ENCODE assay signal across 18 mouse cellular contexts in genomic region chr5:65428321-65428720, GRCm38 (mm10). TPM values are rescaled to one million over a fixed set of nuclear protein-coding genes. Genes with fewer than 3 reads are reported as not detected.
DNase-seq lines count a peak whose midpoint lies in the region; ATAC-seq and TF ChIP-seq lines count a peak whose summit lies in the region.
"Had no signal": no experiment of that assay in that cellular context is flagged by ENCODE, and none has a peak within 500 bp of the region (broad histone marks: within the 10 kb centered on the region; RNA-seq: fewer than 3 reads in every experiment).

No protein-coding gene starts in this region.

- peaks cover 6% of the 10 kb centered on the region; the same call in 1 of the 2 replicates for H3K4me1 ChIP-seq in forebrain, embryonic 10.5 days
- H3K4me1 ChIP-seq in forebrain, embryonic 11.5 days (replicated peaks; ENCODE audit: control insufficient read depth, insufficient read depth, low read length), result no peaks in the 10 kb centered on the region
- H3K4me1 ChIP-seq in stomach, postnatal 0 days (replicated peaks; ENCODE audit: control insufficient read depth, insufficient read depth), result no peaks in the 10 kb centered on the region; the same call in 1 of the 2 replicates

- H3K9me3 ChIP-seq in forebrain, embryonic 10.5 days, result no peaks in the 10 kb centered on the region
- H3K9me3 ChIP-seq in forebrain, embryonic 11.5 days (ENCODE audit: control insufficient read depth, low read length), result no peaks in the 10 kb centered on the region
- no peaks in the 10 kb centered on the region for H3K9me3 ChIP-seq in stomach, postnatal 0 days (ENCODE audit: control insufficient read depth, low read length)
- H3K9me3 ChIP-seq: heart, embryonic 10.5 days; liver, embryonic 15.5 days; megakaryocyte, embryonic 14.5 days; neural tube, embryonic 15.5 days had no signal

- no peak overlapping the region for H3K9ac ChIP-seq in forebrain, embryonic 11.5 days (ENCODE audit: low read length)
- H3K9ac ChIP-seq in stomach, postnatal 0 days (ENCODE audit: low read length), result no peak overlapping the region
- H3K9ac ChIP-seq: forebrain, postnatal 0 days; liver, embryonic 15.5 days; neural tube, embryonic 15.5 days had no signal

- no peak overlapping the region for H3K4me3 ChIP-seq in forebrain, embryonic 10.5 days
- H3K4me3 ChIP-seq in forebrain, embryonic 11.5 days (ENCODE audit: low read depth, low read length), result no peak overlapping the region
- no peak overlapping the region for H3K4me3 ChIP-seq in stomach, postnatal 0 days (ENCODE audit: low read depth, low read length)
- H3K4me3 ChIP-seq: heart, embryonic 10.5 days; liver, embryonic 15.5 days; megakaryocyte, embryonic 14.5 days; neural tube, embryonic 15.5 days had no signal

- no peak for ATAC-seq in forebrain, embryonic 11.5 days (replicated peaks; ENCODE audit: low FRiP score)
- ATAC-seq in stomach, postnatal 0 days (ENCODE audit: low FRiP score, low TSS enrichment), result peak; percentile 71
- ATAC-seq: activated CD4-positive, CD25-positive, alpha-beta regulatory T cell, adult 4 months; forebrain, postnatal 0 days had no signal

- no peak for TF ChIP-seq CTCF in stomach, postnatal 0 days (IDR thresholded peaks at IDR 0.05; ENCODE audit: low read depth)

- DNase-seq in forebrain, embryonic 10.5 days (ENCODE audit: extremely low spot score, low spot score), result no peak
- no peak for DNase-seq in forebrain, embryonic 11.5 days (ENCODE audit: low spot score)
- DNase-seq in retina, postnatal 1 day, result peak; percentile 12
- DNase-seq in retina, embryonic 14.5 days (ENCODE audit: low spot score), result no peak
- peak; percentile 47 to 58 for DNase-seq in kidney, postnatal 36 days
- peak; percentile 65 for DNase-seq in stomach, postnatal 0 days (ENCODE audit: low spot score)
- DNase-seq in frontal cortex, postnatal 10 days (ENCODE audit: low spot score in 2 of 2), result no peak
- no peak for DNase-seq in embryo, embryonic 10.5 days (ENCODE audit: low spot score)
- DNase-seq: forebrain, postnatal 0 days; gastrocnemius, postnatal 14 days; layer of hippocampus, postnatal 36 days; left cerebral cortex, postnatal 4 days; thymus, postnatal 14 days had no signal

- no peaks in the 10 kb centered on the region for H3K27me3 ChIP-seq in forebrain, embryonic 10.5 days (ENCODE audit: poor library complexity, severe bottlenecking)
- no peaks in the 10 kb centered on the region for H3K27me3 ChIP-seq in forebrain, embryonic 11.5 days (ENCODE audit: control insufficient read depth, insufficient read depth, low read length)
- no peaks in the 10 kb centered on the region for H3K27me3 ChIP-seq in stomach, postnatal 0 days (ENCODE audit: control insufficient read depth, insufficient read depth, low read length)
- H3K27me3 ChIP-seq: liver, embryonic 15.5 days; megakaryocyte, embryonic 14.5 days; neural tube, embryonic 15.5 days had no signal

- H3K36me3 ChIP-seq in forebrain, embryonic 10.5 days (replicated peaks), result peaks cover 37% of the 10 kb centered on the region
- no peaks in the 10 kb centered on the region for H3K36me3 ChIP-seq in forebrain, embryonic 11.5 days (ENCODE audit: control insufficient read depth, insufficient read depth, low read length)
- H3K36me3 ChIP-seq in stomach, postnatal 0 days (ENCODE audit: control insufficient read depth, insufficient read depth, low read length), result no peaks in the 10 kb centered on the region

- 0 out of 2 replicates have a peak overlapping the region, but pooled peaks have one; percentile 12 for H3K27ac ChIP-seq in forebrain, embryonic 10.5 days
- H3K27ac ChIP-seq in forebrain, embryonic 11.5 days (ENCODE audit: low read depth, low read length), result no peak overlapping the region
- peak overlapping the region; percentile 88 for H3K27ac ChIP-seq in stomach, postnatal 0 days (replicated peaks)
- H3K27ac ChIP-seq: heart, embryonic 10.5 days; liver, embryonic 15.5 days; neural tube, embryonic 15.5 days had no signal

- no peak for TF ChIP-seq EP300 in stomach, postnatal 0 days (optimal IDR thresholded peaks at IDR 0.05)

- WGBS in forebrain, embryonic 10.5 days, result 35% methylated on average over 4 of the region's 4 CpGs
- WGBS in forebrain, embryonic 11.5 days, result 36% methylated on average over 4 of the region's 4 CpGs
- WGBS in stomach, postnatal 0 days, result 29% methylated on average over 4 of the region's 4 CpGs

- no peak overlapping the region for H3K4me2 ChIP-seq in forebrain, embryonic 11.5 days (ENCODE audit: low read depth, low read length, severe bottlenecking)
- 0 out of 2 replicates have a peak overlapping the region, but pooled peaks have one; percentile 3 for H3K4me2 ChIP-seq in stomach, postnatal 0 days (replicated peaks; ENCODE audit: low read depth)
- H3K4me2 ChIP-seq: liver, embryonic 15.5 days; neural tube, embryonic 15.5 days had no signal

RNA-seq across cellular contexts. Expression of gene Ugdh, which starts 7.4 kb away (rescaled TPM):
- polyA plus RNA-seq in forebrain, embryonic 10.5 days (2016; fragmentation: Nextera tagmentation; extraction: Ambion mirVana), result 62.9 and 64.5 TPM in 2 replicates
- 68.6 and 69.0 TPM in 2 replicates for polyA plus RNA-seq in forebrain, embryonic 11.5 days (2014; fragmentation: Nextera tagmentation; extraction: Ambion mirVana)
- polyA plus RNA-seq in stomach, postnatal 0 days (2015; fragmentation: Nextera tagmentation; extraction: Ambion mirVana), result 281 and 313 TPM in 2 replicates

RNA-seq across cellular contexts. Expression of gene Lias, which starts 37.0 kb away (rescaled TPM):
- 68.9 and 72.5 TPM in 2 replicates for polyA plus RNA-seq in forebrain, embryonic 10.5 days (2016; fragmentation: Nextera tagmentation; extraction: Ambion mirVana)
- 67.5 and 70.0 TPM in 2 replicates for polyA plus RNA-seq in forebrain, embryonic 11.5 days (2014; fragmentation: Nextera tagmentation; extraction: Ambion mirVana)
- polyA plus RNA-seq in stomach, postnatal 0 days (2015; fragmentation: Nextera tagmentation; extraction: Ambion mirVana), result 43.4 and 46.0 TPM in 2 replicates

RNA-seq across cellular contexts. Expression of gene Rpl9, which starts 37.1 kb away (rescaled TPM):
- 993 and 1,007 TPM in 2 replicates for polyA plus RNA-seq in forebrain, embryonic 10.5 days (2016; fragmentation: Nextera tagmentation; extraction: Ambion mirVana)
- 874 and 891 TPM in 2 replicates for polyA plus RNA-seq in forebrain, embryonic 11.5 days (2014; fragmentation: Nextera tagmentation; extraction: Ambion mirVana)
- polyA plus RNA-seq in stomach, postnatal 0 days (2015; fragmentation: Nextera tagmentation; extraction: Ambion mirVana), result 917 and 919 TPM in 2 replicates

Comparison
In these comparisons a context has a peak if more than half of its experiments do, and no peak if none do; other contexts are left out.
1. DNase-seq: peak in retina, postnatal 1 day (single experiment), kidney, postnatal 36 days (2 of 2) and stomach, postnatal 0 days (single experiment); none in forebrain, embryonic 10.5 days (single experiment), forebrain, embryonic 11.5 days (single experiment), retina, embryonic 14.5 days (single experiment), frontal cortex, postnatal 10 days (0 of 2) and embryo, embryonic 10.5 days (single experiment).